Mouse (Mus musculus) liver, adult 2 months (tissue): Measurements from ENCODE around the gene Xcl1. TPM values are rescaled to one million over a fixed set of nuclear protein-coding genes. Genes with fewer than 3 reads are reported as not detected.

Experiments
- DNase-seq: peaks from one replicate; pipeline ENCODE4 v3.0.0-alpha.2; 2011; ENCODE audit warnings: low read depth, low spot score; ENCODE audit errors: extremely low read depth
- H3K27ac ChIP-seq: fragments of 200-500 bp; replicated peaks from 2 replicates; pipeline ENCODE4 v1.5.1; 2012; ENCODE audit warnings: low read depth, mild to moderate bottlenecking, control low read depth, inconsistent platforms, low read length; ENCODE audit not compliant: insufficient read depth
- H3K27me3 ChIP-seq: fragments of 200-500 bp; 2 replicates; pipeline ENCODE4 v1.6.1; 2012; ENCODE audit warnings: mild to moderate bottlenecking, moderate library complexity, low read length, inconsistent platforms; ENCODE audit not compliant: control insufficient read depth, insufficient read depth
- H3K36me3 ChIP-seq: fragments of 200-500 bp; 2 replicates; pipeline ENCODE4 v1.6.1; 2012; ENCODE audit warnings: low read length, inconsistent platforms; ENCODE audit not compliant: control insufficient read depth, insufficient read depth
- H3K4me1 ChIP-seq: fragments of 200-500 bp; 2 replicates; pipeline ENCODE4 v1.6.1; 2011; ENCODE audit warnings: low read length; ENCODE audit not compliant: control insufficient read depth, insufficient read depth
- H3K4me3 ChIP-seq: fragments of 200-500 bp; 2 replicates; pipeline ENCODE4 v1.5.1; 2011; ENCODE audit warnings: low read depth, mild to moderate bottlenecking, control low read depth, low read length, moderate library complexity; ENCODE audit not compliant: insufficient read depth
- H3K79me2 ChIP-seq: fragments of 200-500 bp; 2 replicates; pipeline ENCODE4 v1.6.1; 2012; ENCODE audit warnings: inconsistent platforms, mild to moderate bottlenecking, low read length, moderate library complexity; ENCODE audit not compliant: control insufficient read depth, insufficient read depth
- H3K9ac ChIP-seq: fragments of 200-500 bp; 2 replicates; pipeline ENCODE4 v1.6.1; 2012; ENCODE audit warnings: low read depth, mild to moderate bottlenecking, control low read depth, inconsistent platforms, low read length
- CTCF ChIP-seq: fragments of 200-500 bp; IDR thresholded peaks from 2 replicates; pipeline ENCODE4 v1.5.1; 2011; ENCODE audit warnings: low read depth, low read length, control low read depth
- POLR2A ChIP-seq: fragments of 200-500 bp; IDR thresholded peaks from 2 replicates; pipeline ENCODE4 v1.6.1; 2011; ENCODE audit warnings: low read length, control low read depth; ENCODE audit not compliant: insufficient read depth; ENCODE audit errors: extremely low read depth
- WGBS: fragments of 180-500 bp; shearing (Covaris S2); methylation state at CpG from one replicate; pipeline ENCODE4 v1.1.7; 2018; 5-methylcytosine and 5-hydroxymethylcytosine counted together
- polyA plus RNA-seq: library from polyadenylated mRNA; depleted of rRNA; stranded (reverse); fragments of >200 nt; gene quantifications from 2 replicates; pipeline ENCODE4 v1.2.3, GENCODE M21; 2012
- total RNA-seq: library from RNA; depleted of rRNA; stranded (reverse); fragments of >200 nt; gene quantifications from 2 replicates; pipeline ENCODE4 v1.2.3, GENCODE M21; 2014

Gene Xcl1
- total and polyA plus RNA-seq, 2 experiments, result 0.65 to 0.89 TPM

GRCm38 (mm10) chr1:164973341-164973740 is 38.0 kb upstream of the Xcl1 start:
- WGBS, result 85% methylated on average over 1 of the region's 1 CpGs
- TF ChIP-seq POLR2A (no peak), CTCF (no peak)
- H3K27ac ChIP-seq, result no peak overlapping the region
- no peak for DNase-seq
- no peak overlapping the region for H3K4me3 ChIP-seq
- H3K9ac ChIP-seq, result no peak overlapping the region
- 0 out of 2 replicates have a peak, but pooled peaks cover 2% of the 10 kb centered on the region for H3K27me3 ChIP-seq
- H3K36me3 ChIP-seq, result no peaks in the 10 kb centered on the region
- no peaks in the 10 kb centered on the region for H3K4me1 ChIP-seq
- H3K79me2 ChIP-seq, result no peaks in the 10 kb centered on the region

GRCm38 (mm10) chr1:164972744-164973143 is 37.4 kb upstream of the Xcl1 start:
- TF ChIP-seq CTCF, result no peak
- no peak for TF ChIP-seq POLR2A
- H3K4me1 ChIP-seq, result no peaks in the 10 kb centered on the region
- H3K4me3 ChIP-seq, result no peak overlapping the region
- H3K9ac ChIP-seq, result no peak overlapping the region
- no peaks in the 10 kb centered on the region for H3K36me3 ChIP-seq
- H3K79me2 ChIP-seq, result no peaks in the 10 kb centered on the region
- H3K27ac ChIP-seq, result no peak overlapping the region
- H3K27me3 ChIP-seq, result 0 out of 2 replicates have a peak, but pooled peaks cover 2% of the 10 kb centered on the region
- DNase-seq, result no peak
- WGBS, result 82% methylated on average over 5 of the region's 5 CpGs

DNA sequence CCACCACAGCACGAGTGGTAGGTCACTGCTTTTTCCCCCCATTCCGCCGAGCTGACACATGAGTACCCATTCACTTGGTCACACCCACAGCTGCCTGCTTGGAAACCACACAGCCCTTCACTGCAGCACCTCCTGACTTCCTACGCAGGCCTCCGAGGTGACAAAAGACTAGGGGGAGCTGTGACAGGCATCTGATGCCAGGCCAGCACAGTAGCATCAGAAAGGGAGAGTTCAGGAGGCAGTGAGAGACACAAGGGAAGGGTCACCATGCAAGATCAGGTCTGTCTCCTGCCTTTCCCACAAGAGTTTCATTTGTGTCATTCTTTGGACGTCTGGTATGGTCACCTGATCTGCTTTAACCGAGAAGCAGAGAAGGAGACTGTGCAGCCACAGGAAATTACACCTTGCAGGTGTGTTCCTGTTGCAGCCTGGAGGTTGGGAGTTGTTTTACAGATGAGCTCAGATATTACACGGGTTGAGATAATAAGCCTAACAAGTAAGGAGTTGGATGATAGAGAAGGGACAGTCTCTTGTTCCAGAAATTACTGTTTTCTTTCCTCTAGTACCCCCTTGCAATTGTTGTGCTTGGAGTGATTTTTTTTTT is 30.9 kb upstream of the Xcl1 start:
- Histone ChIP-seq H3K4me3 (no peak overlapping the region), H3K27ac (no peak overlapping the region), H3K4me1 (no peaks in the 10 kb centered on the region), H3K36me3 (no peaks in the 10 kb centered on the region), H3K79me2 (no peaks in the 10 kb centered on the region), H3K9ac (no peak overlapping the region), H3K27me3 (0 out of 2 replicates have a peak, but pooled peaks cover 2% of the 10 kb centered on the region)
- TF ChIP-seq POLR2A (no peak), CTCF (no peak)
- 51% methylated on average over 8 of the region's 8 CpGs for WGBS
- DNase-seq, result no peak

DNA sequence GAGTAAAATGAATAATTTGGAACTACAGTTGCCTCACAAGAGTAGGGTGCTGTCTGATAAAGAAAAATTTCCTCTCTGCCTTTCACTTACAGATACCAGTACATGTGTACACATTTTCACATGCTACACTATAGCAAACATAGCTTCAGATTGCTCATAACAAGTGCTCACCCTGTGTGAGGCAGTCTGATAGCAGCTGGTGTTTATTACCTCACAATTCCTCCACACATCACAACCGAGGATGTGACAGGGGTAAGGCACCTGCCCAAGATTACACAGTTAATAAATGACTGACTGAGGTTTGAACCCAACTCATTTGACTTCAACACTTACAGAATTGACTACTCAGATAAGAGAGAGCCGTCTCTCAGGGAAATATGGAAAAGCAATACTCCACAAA is 25.3 kb upstream of the Xcl1 start:
- 20% methylated on average over 2 of the region's 2 CpGs for WGBS
- Histone ChIP-seq H3K27ac (no peak overlapping the region), H3K4me1 (no peaks in the 10 kb centered on the region), H3K4me3 (no peak overlapping the region), H3K27me3 (0 out of 2 replicates have a peak, but pooled peaks cover 2% of the 10 kb centered on the region), H3K79me2 (no peaks in the 10 kb centered on the region), H3K9ac (no peak overlapping the region), H3K36me3 (no peaks in the 10 kb centered on the region)
- TF ChIP-seq CTCF (no peak), POLR2A (no peak)
- DNase-seq, result no peak

- no peaks in the 10 kb centered on the region for H3K4me1 ChIP-seq
- TF ChIP-seq CTCF (no peak), POLR2A (no peak)
- no peak overlapping the region for H3K4me3 ChIP-seq
- 0 out of 2 replicates have a peak, but pooled peaks cover 2% of the 10 kb centered on the region for H3K27me3 ChIP-seq
- 64% methylated on average over 11 of the region's 11 CpGs for WGBS
- no peak for DNase-seq
- no peak overlapping the region for H3K27ac ChIP-seq
- no peak overlapping the region for H3K9ac ChIP-seq
- H3K79me2 ChIP-seq, result no peaks in the 10 kb centered on the region
- no peaks in the 10 kb centered on the region for H3K36me3 ChIP-seq
These were observed 24.6 kb upstream of the Xcl1 start for GRCm38 (mm10) chr1:164959787-164960385.

DNA sequence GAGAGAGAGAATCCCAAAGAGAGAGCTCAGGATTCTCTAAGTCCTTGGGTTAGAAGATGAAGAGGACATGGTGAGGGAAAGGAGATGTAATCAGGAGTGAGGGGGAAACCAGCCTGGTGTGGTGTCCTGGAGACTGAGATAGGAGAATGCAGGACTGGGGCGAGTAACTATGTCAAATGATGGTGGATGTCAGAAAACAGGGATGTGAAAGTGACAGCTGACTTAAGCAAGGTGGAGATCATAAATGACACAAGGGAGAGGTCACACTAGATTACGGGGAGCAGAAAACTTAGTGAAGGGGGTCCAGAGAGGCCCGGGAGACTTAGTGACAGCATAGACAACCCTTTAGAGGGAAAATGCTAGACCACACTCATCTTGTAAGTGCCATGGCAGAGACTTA is 23.8 kb upstream of the Xcl1 start:
- no peak overlapping the region for H3K9ac ChIP-seq
- 0 out of 2 replicates have a peak, but pooled peaks cover 2% of the 10 kb centered on the region for H3K27me3 ChIP-seq
- H3K4me1 ChIP-seq, result no peaks in the 10 kb centered on the region
- H3K36me3 ChIP-seq, result no peaks in the 10 kb centered on the region
- no peak for DNase-seq
- 87% methylated on average over 3 of the region's 3 CpGs for WGBS
- no peaks in the 10 kb centered on the region for H3K79me2 ChIP-seq
- H3K4me3 ChIP-seq, result no peak overlapping the region
- TF ChIP-seq CTCF (no peak), POLR2A (no peak)
- no peak overlapping the region for H3K27ac ChIP-seq
